Mouse (Mus musculus): ENCODE measurements around the gene Sema4f.

DNA sequence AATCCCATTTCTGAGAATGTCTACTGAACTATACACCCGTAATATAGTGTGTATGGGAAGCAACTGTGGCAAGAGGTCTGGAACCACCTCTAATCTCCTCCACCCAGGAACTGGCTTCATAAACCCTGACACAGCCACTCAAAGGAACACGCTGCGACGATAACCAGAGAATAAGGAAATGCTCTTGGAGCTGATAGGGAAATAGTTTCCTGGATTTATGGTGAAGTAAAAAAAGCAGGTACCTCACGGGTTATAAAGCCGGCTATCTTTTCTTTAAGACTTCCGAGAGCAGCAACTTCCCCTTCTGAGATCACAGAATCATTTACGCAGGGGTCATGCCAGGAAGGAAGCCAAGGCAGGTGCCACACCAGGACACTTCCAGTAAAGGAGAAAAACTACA lies 37.0 kb downstream of the Sema4f start:
- TF ChIP-seq CTCF (IDR thresholded peaks at IDR 0.05; ENCODE audit: control insufficient read depth, insufficient read depth, insufficient read length), result no peak
- TF ChIP-seq USF1 (IDR thresholded peaks at IDR 0.05; ENCODE audit: low read depth), result no peak
- TF ChIP-seq MYOD1 (IDR thresholded peaks at IDR 0.05; ENCODE audit: control insufficient read depth, insufficient read length, low read depth), result no peak
- TF ChIP-seq MYOG (IDR thresholded peaks at IDR 0.05; ENCODE audit: control insufficient read depth, extremely low read depth, insufficient read length), result no peak
- no peak for TF ChIP-seq MAX (IDR thresholded peaks at IDR 0.05)

Data from C2C12 (cell line).